Mouse (Mus musculus) lung, adult 18-20 months (tissue): ENCODE data around the gene Slc16a6.
A peak's percentile ranks its signal among the peaks of the same experiment; 100 is the strongest.

Experiments
- DNase-seq, 2 experiments: peaks; one replicate each; pipeline ENCODE4 v3.0.0; 2022; ENCODE audit warnings: mixed read lengths in 2 of 2

Gene Slc16a6

DNA sequence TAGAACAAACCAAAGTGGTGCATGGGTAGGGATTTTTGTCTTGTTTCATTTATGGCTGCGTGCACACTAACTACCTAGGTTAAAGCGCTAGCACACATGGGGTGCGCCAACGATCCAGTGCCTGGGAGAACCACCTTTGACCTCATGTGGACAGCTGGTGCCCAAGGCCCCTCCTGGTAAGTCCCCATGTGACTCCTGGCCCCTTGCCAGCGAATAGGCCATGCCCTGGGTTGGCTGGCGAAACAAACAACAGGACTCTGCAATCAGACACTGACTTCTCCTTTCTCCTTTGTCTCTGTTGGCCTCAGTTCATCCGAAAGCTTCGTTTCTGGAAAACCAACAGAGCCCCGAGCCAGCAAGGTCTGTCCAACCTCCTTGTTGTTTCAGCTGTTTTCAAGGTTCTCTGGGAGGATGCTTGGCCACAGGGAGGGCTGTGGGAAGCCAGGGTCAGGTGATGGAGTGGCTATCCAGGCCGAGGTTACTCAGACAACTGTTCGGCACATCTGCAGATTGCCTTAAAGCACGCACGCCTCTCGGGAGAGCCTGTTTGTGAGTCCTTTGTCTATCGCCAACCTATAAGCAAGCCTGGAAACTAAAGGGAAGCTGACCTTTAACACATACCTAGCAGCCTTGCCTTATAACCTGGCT is 12.1 kb upstream of the Slc16a6 start:
- peak; percentile 56 to 70 for DNase-seq

DNA sequence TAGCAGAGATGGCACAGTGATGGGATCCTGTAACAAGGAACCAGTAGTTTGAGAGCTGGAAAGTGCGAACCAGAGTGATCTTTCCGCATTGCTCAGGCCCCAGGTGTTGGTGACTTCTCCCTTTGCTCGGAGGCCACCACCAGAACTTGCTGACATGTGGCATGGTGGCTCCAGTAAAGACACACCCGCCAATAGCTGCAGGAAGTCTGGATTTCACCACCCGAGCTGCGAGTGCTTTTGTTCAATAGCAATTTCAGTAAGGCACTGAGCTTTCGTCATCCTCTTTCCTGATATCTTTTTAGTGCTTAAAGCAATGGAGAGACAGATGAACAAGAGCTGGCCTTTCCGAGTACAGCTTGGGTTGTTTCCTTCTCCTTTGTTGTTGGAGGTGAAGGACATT is 7.0 kb upstream of the Slc16a6 start:
- DNase-seq, result no peak

DNA sequence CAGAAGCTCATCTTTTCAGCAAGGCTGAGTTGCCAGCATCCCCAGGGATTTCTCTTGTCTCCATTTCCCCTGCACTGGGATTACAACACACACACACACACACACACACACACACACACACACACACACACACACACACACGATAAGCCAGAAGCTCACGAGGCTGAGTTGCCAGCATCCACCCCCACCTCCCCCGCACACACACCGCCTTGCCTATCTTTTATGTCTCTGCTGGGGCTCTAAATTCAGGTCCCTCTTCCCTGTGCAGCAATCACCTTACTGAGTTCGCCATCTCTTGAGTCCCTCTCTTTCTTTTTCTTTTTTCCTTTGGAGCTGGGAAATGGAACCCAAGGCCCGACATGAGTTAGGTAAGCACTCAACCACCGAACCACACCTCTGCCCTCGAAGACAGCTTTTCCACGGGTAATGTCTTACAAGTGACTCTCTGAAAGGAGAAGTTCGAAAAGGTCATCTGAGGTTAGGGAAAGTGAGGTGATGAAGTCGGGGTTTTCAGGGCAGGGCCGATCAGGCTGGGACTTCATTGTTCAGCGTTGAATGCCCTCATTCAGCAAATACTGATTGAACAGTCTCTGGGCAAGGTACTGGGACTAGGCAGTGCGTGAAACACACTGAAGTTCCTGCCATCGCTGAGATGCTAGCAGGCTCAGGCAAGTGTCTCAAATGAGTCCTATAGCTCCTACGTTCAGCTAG is 6.3 kb upstream of the Slc16a6 start:
- DNase-seq, result no peak

DNA sequence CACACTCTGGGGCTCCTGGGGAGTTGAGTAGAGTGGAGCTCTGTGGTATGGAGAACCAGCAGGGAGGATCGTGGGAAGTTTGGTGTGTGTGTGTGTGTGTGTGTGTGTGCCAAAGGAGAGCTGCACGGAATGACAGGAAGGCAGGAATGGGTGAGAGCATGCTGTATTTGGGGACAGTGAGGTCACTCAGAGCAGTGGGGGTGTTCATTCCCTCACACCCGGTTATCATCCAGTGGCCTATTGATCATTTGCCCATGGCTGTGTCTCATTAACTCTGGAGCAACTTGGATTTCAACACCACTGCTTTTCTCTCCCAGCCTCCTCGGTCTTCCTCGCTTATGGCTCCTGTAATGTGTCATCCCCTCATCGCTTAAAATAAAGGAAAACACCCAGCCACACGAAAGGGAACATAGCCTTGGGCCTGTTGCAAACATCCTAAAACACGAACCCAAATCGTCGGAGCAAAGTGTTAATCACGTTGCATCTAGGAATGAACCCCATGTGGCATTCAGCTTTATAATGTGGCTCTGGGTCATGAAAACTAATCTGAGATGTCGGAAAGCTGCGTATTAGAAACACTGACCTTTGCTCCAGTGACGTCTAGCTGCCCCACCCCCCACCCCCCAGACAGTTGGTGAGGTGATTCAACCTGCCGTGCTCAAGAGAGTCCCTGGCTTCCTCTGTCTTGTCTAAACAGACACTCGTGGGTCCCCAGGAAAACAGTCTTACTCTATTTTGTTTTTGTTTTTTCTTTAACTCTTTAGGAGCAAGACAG is 4.4 kb upstream of the Slc16a6 start:
- no peak for DNase-seq

DNA sequence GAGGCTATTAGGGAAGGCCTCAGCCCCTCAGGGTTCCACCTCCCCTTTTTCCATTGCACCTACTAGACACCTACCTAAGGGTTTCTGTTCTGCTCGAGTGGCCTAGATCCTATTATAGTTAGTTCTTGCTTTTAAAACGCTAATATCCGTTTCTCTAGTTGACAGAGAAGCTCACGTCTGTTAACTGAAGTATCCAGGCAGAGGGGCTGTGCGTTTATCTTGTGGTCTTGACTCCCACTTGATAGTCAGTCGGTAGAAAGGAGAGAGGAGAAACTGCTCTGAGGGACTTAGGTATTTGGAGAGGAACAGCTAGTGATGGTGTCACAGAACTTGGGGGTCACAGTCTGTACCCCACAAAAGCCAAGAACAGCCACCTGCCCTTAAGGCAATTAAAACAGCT is 3.3 kb upstream of the Slc16a6 start:
- no peak for DNase-seq

DNA sequence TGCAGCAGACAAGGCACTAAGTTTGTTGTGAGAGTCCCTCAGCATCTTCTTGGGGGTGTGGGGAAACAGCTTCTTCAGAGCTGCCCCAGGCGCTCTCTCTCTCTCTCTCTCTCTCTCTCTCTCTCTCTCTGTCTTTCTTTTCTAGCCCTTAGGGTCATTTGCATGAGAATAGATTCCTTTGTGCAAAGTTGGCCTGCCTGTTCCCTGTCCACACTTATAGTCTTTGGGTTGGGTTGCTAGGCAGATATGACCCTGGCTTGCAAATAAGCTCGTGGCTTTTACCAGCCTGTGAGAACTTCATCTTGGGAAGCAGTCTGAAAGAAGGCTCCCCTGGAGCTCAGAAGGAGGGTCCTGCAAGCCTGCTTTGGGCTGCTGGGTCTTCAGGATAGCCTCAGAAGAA is 2.8 kb upstream of the Slc16a6 start:
- no peak for DNase-seq

DNA sequence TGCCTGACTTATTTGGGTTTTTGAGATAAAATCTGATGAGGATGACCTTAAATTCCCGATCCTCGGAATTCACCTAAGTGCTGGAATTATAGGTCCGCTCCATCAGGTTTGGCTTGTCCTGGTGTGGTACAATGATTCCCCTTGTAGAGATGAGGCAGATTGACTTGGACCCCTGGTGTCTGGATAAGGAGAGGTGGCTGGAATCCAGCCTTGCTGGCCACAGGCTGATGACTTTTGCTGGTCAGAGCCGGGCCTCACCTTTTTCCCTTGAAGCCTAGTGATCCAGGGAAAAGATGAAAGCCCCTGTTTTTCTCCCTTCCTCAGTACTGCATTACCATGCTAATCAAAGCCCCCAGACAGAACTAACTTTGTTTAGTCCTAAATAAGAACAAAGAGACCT is 2.3 kb upstream of the Slc16a6 start:
- no peak for DNase-seq

- DNase-seq, result no peak
Observed at GRCm38 (mm10) chr11:109474836-109475235, 1.4 kb upstream of the Slc16a6 start.

DNA sequence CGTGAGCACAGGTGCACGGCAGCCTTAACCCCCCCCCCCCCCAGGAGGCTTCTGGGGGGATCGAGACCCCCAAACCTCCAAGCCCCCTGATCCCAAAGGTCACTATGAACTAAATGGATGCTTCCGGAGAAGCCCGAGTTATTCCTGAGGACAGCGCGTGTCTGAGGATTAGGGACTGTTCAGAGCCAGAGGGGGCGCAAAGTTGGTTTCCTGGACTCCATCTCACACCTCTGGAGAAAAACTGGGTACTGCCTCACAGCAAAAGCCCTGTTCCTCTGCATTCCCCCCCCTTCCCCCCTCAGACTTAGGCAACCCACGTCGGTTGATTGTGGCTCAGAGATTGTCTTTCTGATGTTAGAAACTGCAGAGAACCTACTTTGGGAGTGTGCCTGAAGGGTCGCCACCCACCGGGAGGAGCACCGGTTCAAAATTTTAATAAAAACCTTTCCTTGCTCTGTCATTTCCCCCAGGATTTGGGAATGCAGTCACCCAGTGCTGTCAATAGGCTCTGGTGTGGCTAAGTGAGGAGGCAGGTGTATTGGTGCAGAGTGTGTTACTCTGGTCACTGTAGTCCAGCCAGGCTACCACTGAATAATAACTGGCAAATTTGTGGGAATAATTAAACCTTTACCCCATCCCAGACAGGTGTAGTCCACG is 816 bp upstream of the Slc16a6 start:
- DNase-seq, result no peak

GRCm38 (mm10) chr11:109472821-109473170 is 602 bp downstream of the Slc16a6 start:
- peak in 1 of 2 experiments; percentile 20 for DNase-seq

DNA sequence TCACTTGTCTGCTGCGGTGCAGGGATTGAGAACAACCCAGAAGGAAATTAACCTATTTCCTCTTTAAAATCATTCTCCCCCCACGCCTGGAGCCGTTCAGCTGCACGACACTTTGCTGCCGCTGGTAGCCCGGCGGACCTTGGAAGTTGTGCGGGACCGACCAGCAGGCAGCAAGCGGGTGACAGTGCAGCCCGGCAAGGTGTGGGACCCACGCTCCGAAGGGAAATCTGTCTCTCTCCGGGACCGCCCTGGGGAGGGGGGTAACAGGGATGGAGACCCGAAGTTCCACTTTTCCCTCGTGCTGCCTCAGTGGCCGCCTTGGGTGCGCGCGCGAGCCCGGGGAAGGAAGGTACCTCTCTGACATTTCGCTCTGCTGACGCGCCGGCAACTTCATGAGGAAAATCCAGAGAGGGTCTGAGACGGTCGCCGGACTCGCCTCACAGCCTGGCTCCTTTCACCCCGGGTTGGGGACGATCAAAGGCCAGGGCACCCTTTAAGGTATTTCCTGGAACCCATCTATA is 1.2 kb downstream of the Slc16a6 start:
- peak in 1 of 2 experiments; percentile 27 for DNase-seq

- DNase-seq, result no peak
Observed at GRCm38 (mm10) chr11:109470921-109471861, 2.2 kb downstream of the Slc16a6 start.

DNA sequence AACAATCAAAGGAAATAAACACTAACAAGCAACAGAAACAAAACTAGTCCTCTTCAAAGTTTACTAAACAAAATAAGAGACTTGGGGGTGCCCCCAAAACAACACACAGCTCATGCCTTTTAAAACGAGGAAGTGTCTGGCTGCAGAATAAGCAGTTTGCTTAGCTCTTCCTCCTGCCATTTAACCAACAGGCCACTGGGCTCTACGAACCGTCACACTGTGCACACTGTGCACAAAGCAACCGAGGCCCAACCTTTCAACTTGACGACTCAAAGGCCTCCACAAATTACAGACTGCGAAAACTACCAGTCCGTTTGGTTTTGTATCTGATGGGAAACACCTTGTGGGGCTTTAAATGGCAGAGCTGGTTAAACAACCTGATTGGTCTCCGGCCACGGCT is 3.2 kb downstream of the Slc16a6 start:
- DNase-seq, result no peak

GRCm38 (mm10) chr11:109468133-109468532 is 5.3 kb downstream of the Slc16a6 start:
- DNase-seq, result no peak

GRCm38 (mm10) chr11:109466987-109467386 is 6.4 kb downstream of the Slc16a6 start:
- no peak for DNase-seq

- DNase-seq, result no peak
Observed at GRCm38 (mm10) chr11:109465068-109465467, 8.3 kb downstream of the Slc16a6 start.

DNA sequence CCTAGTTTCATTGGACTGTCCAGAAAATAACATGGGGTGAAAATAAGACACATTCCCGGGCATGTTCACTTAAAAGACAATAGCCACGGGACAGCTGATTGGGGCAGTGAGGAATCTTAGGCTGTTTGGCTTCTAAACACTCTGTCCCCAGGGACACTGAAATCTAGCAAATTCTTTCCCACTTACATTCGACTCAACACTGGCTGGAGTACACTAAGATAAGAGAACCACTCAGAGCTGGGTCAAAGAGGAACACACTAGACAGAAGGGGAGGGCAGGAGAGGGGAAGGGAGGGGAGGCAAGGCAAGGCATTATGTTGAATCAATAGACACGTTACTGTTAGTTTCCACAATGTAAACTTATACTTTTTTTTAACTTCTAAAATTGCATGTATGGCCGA is 12.8 kb downstream of the Slc16a6 start:
- DNase-seq, result peak in 1 of 2 experiments; percentile 33

- DNase-seq, result no peak
Observed at GRCm38 (mm10) chr11:109458165-109458564, 15.2 kb downstream of the Slc16a6 start.

DNA sequence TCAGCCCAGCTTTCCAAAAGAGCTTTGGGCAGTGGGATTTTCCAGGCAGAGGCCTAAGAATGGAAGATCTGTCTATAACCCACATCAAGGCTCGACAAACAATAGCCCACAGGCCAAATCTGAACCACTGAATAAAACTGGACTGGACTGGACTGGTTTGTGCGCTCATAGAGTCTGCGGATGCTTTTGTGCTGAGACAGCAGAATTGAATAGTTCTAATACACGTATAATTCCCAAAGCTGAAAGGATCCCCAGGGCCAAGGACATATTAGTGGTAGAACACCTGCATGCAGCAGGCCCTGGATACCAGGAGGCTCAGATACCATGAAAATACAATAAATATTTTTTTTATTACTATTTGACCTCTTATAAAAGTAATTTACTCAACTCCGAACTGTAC is 17.1 kb downstream of the Slc16a6 start:
- no peak for DNase-seq

GRCm38 (mm10) chr11:109451169-109451568 is 22.2 kb downstream of the Slc16a6 start:
- DNase-seq, result no peak

DNA sequence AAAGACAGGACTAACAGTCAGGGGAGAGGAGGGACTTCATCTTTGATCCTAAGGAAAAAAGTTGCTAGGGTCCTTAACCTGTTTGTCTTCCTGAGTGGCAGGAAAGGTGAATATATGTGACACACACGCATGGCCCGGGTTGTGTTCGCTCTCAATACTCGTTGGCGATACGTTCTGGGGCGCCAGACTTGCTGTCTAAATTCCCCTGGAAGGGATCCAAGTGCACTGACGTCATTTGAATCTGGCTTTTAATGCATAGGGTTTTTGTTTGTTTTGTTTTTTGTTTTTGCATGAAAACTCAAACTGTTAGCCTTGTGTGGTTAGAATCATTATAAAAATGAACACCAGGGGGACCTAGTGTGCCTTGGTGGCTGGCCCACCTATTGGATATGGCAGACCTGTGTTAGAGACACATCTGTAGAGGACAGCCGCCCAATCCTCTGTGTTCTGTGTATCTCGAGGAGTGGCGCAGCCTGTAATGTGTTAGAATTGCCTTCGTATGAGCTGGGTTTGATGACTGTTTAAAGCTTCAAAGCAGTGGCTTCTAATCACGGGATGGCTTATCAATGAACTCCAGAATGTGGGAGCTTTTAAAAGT is 27.9 kb downstream of the Slc16a6 start:
- peak in 1 of 2 experiments; percentile 19 for DNase-seq

DNA sequence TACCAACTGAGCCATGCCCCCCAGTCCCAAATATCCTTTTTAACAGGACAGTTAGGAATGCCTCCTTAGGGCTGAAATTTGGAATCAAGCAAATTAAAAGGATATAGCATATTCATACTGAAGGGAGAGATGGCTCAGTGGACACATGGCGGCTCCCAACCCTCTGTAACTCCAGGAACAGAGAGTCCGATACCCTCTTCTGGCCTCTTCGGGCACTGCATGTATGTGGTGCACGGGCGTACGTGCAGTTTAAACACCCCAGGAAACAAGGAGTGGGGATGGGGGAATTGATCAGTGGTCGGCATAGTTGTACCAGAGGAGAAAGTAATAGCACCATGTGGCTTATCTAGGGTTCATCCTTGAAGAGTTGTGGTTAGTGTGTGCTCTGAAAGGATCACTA is 28.8 kb downstream of the Slc16a6 start:
- peak in 1 of 2 experiments; percentile 21 for DNase-seq
